Mouse (Mus musculus): ENCODE results near the gene Ripor2.

DNA sequence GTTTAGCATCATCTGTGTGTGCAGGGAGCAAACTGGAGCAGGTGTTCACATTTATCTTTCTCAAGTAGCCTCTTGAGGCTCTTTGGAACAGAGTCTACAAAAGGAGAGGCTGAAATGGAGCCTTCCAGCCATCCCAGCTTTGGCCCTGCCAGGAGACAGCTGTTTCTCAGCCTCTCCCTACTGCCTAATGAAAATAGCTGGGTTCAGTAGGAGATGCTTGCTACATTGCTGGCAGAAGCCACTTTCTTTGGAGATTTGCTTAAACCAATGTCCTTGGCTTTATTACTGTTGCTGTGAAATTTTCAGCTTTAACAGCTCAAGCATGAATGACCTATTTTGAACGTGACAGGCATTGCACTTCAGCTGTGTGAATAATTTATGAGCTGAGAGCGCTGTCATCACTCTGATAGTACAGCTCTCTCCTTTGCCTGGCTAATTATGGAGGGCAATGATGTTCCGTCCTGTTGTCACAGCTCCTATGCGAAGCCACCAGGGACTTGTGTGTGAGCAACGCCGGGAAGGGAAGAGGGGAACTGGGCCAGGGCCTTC is 47.2 kb downstream of the Ripor2 start:
- no peak for TF ChIP-seq EP300 (IDR thresholded peaks at IDR 0.05; ENCODE audit: insufficient read depth, low read depth, low read length)
- TF ChIP-seq POLR2A (IDR thresholded peaks at IDR 0.05; ENCODE audit: insufficient read depth, low read length) = no peak

All from ES-Bruce4 (cell line).